Mouse (Mus musculus) olfactory bulb, adult 2 months (tissue): ENCODE measurements around the gene Lcn5.

Source experiments
- CTCF ChIP-seq: fragments of 200-500 bp; IDR thresholded peaks from 2 replicates; pipeline ENCODE4 v1.5.1; 2012; ENCODE audit warnings: low read depth, mild to moderate bottlenecking, low read length, moderate library complexity; ENCODE audit not compliant: insufficient read depth
- POLR2A ChIP-seq: fragments of 200-500 bp; IDR thresholded peaks from 2 replicates; pipeline ENCODE4 v1.6.1; 2012; ENCODE audit warnings: mild to moderate bottlenecking, low read depth, low read length, moderate library complexity; ENCODE audit not compliant: insufficient read depth

DNA sequence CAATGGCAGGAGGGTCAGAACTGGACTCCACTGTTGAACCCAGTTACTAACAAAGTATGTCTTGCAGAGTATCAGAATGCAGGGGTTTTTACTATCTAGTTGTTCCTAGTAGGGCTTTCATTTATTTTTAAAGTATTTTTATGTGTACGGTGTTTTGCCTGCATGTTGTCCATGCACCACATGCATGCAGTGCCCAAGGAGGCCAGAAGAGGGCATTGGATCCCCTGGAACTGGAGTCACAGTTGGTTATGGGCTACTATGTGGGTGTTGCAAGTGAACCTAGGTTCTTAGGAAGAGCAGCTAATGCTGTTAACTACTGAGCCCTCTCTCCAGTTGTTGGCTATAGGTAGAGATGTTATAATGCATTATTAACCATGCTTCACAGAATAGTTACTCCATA, 5.8 kb downstream of the Lcn5 start:
- TF ChIP-seq CTCF: peak; percentile 29; the same call in 1 of the 2 replicates
- TF ChIP-seq POLR2A: no peak
